Mouse (Mus musculus): Measurements from ENCODE around the gene Foxn3.

- TF ChIP-seq CTCF (IDR thresholded peaks at IDR 0.05; ENCODE audit: insufficient read depth, low read depth, low read length) = no peak
- no peak for TF ChIP-seq POLR2A (IDR thresholded peaks at IDR 0.05; ENCODE audit: insufficient read depth, low read depth, low read length)
Measured at GRCm38 (mm10) chr12:99352136-99352535, 211.2 kb downstream of the Foxn3 start.

Measured in olfactory bulb, adult 2 months (tissue).